ENCODE assay signal across 22 mouse cellular contexts in the genomic region with DNA sequence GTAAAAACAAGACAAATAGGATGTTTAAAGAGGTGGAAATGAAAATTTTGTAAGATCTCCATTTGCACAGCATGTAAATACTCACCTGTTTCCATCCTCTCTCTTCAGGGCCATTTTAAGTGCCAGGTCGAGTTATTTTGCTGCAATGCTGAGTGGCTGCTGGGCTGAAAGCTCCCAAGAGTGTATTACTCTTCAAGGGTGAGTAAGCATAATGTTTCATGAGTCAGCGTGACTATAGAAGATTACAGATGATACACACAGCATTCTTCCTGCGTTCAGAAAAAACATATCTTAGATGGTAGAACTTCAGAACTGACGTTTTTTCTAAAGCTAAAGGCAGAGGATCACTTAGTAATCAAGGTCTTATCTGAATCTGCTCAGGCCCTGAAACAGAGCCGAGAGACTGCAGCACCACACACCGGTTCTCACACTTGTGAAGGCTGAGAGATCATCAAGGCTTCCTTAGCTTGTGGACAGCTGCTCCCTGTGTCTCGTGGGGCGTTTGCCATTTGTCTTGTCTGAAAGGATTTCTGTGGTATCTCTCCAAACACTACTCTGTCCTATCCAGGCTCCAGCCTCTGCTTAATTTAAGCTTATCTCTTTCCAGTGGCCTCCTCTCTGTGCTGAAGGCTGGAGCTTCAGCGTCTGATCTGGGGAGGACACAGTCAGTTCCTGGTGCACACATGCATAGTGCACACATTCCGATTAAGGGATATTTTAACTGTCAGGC. TPM values are rescaled to one million over a fixed set of nuclear protein-coding genes. Genes with fewer than 3 reads are reported as not detected.
DNase-seq lines count a peak whose midpoint lies in the region; ATAC-seq lines count a peak whose summit lies in the region.
"Had no signal": no experiment of that assay in that cellular context is flagged by ENCODE, and none has a peak within 500 bp of the region (broad histone marks: within the 10 kb centered on the region; RNA-seq: fewer than 3 reads in every experiment).

No protein-coding gene starts in this region.

- no peaks in the 10 kb centered on the region for H3K27me3 ChIP-seq in liver, embryonic 13.5 days
- no peaks in the 10 kb centered on the region for H3K27me3 ChIP-seq in midbrain, embryonic 14.5 days (ENCODE audit: control insufficient read depth, insufficient read depth, low read length)
- H3K27me3 ChIP-seq: embryonic facial prominence, embryonic 15.5 days; hindbrain, embryonic 15.5 days; megakaryocyte, embryonic 14.5 days; neural tube, embryonic 15.5 days had no signal

- ATAC-seq in frontal cortex, adult (ENCODE audit: low TSS enrichment), result peak; percentile 47; the same call in 1 of the 2 replicates
- ATAC-seq in liver, embryonic 13.5 days (ENCODE audit: low read depth), result peak; percentile 97
- no peak for ATAC-seq in megakaryocyte, adult 5-6 weeks (ENCODE audit: poor library complexity, severe bottlenecking)
- no peak for ATAC-seq in midbrain, embryonic 14.5 days (ENCODE audit: low FRiP score, low TSS enrichment)
- ATAC-seq: forebrain, postnatal 0 days had no signal

- peak overlapping the region; percentile 59 for H3K9ac ChIP-seq in liver, embryonic 13.5 days
- no peak overlapping the region for H3K9ac ChIP-seq in midbrain, embryonic 14.5 days (replicated peaks; ENCODE audit: low read length)
- H3K9ac ChIP-seq: embryonic facial prominence, embryonic 15.5 days; forebrain, postnatal 0 days; hindbrain, embryonic 15.5 days; neural tube, embryonic 15.5 days had no signal

- no peaks in the 10 kb centered on the region for H3K9me3 ChIP-seq in liver, embryonic 13.5 days (replicated peaks)
- no peaks in the 10 kb centered on the region for H3K9me3 ChIP-seq in midbrain, embryonic 14.5 days (ENCODE audit: control insufficient read depth, low read length)
- H3K9me3 ChIP-seq: embryonic facial prominence, embryonic 15.5 days; hindbrain, embryonic 15.5 days; neural tube, embryonic 15.5 days had no signal

- peak overlapping the region; percentile 97 for H3K27ac ChIP-seq in liver, embryonic 13.5 days
- H3K27ac ChIP-seq in midbrain, embryonic 14.5 days (replicated peaks; ENCODE audit: low read depth, low read length), result no peak overlapping the region
- H3K27ac ChIP-seq: embryonic facial prominence, embryonic 15.5 days; hindbrain, embryonic 15.5 days; neural tube, embryonic 15.5 days had no signal

- H3K4me3 ChIP-seq in liver, embryonic 13.5 days (replicated peaks), result peak overlapping the region; percentile 18
- H3K4me3 ChIP-seq in midbrain, embryonic 14.5 days (replicated peaks; ENCODE audit: low read depth, low read length), result no peak overlapping the region
- H3K4me3 ChIP-seq: embryonic facial prominence, embryonic 15.5 days; hindbrain, embryonic 15.5 days; megakaryocyte, embryonic 14.5 days; neural tube, embryonic 15.5 days had no signal

- peaks cover 30% of the 10 kb centered on the region for H3K4me1 ChIP-seq in liver, embryonic 13.5 days (replicated peaks)
- no peaks in the 10 kb centered on the region for H3K4me1 ChIP-seq in midbrain, embryonic 14.5 days (ENCODE audit: control insufficient read depth, insufficient read depth, low read length)
- H3K4me1 ChIP-seq: hindbrain, embryonic 15.5 days; neural tube, embryonic 15.5 days had no signal

- 29% methylated on average over 10 of the region's 10 CpGs for WGBS in liver, embryonic 13.5 days (ENCODE audit: insufficient replicate concordance)
- 76% methylated on average over 10 of the region's 10 CpGs for WGBS in midbrain, embryonic 14.5 days

- no peak for DNase-seq in frontal cortex, postnatal 10 days (ENCODE audit: low spot score in 2 of 2)
- peak; percentile 70 for DNase-seq in 3T3-L1 (ENCODE audit: low read depth, low spot score)
- DNase-seq in brain, adult 2 months (ENCODE audit: low read depth, low spot score), result peak; percentile 31
- peak; percentile 67 for DNase-seq in liver, embryonic 13.5 days
- no peak for DNase-seq in left cerebral cortex, adult 9 months (ENCODE audit: low spot score in 2 of 2)
- DNase-seq in midbrain, embryonic 14.5 days, result no peak
- DNase-seq: adrenal gland, postnatal 10 days; forebrain, postnatal 0 days; gastrocnemius, postnatal 14 days; kidney, adult 8-10 months; lung, adult 2 months; right cerebral cortex, adult 18-20 months; thymus, adult 2 months had no signal

- H3K4me2 ChIP-seq in liver, embryonic 13.5 days, result peak overlapping the region; percentile 52
- no peak overlapping the region for H3K4me2 ChIP-seq in midbrain, embryonic 14.5 days (ENCODE audit: low read length)
- H3K4me2 ChIP-seq: embryonic facial prominence, embryonic 15.5 days; hindbrain, embryonic 15.5 days; neural tube, embryonic 15.5 days had no signal

- 0 out of 2 replicates have a peak, but pooled peaks cover 3% of the 10 kb centered on the region for H3K36me3 ChIP-seq in liver, embryonic 13.5 days
- 0 out of 2 replicates have a peak, but pooled peaks cover 6% of the 10 kb centered on the region for H3K36me3 ChIP-seq in midbrain, embryonic 14.5 days (ENCODE audit: control insufficient read depth, insufficient read depth, low read length)

RNA-seq across cellular contexts. Expression of gene Btbd8, which starts 33.0 kb away (rescaled TPM):
- 1.1 and 1.5 TPM in 2 replicates for polyA plus RNA-seq in liver, embryonic 13.5 days (2015; fragmentation: Nextera tagmentation; extraction: Ambion mirVana)
- 1.7 and 2.7 TPM in 2 replicates for total RNA-seq in megakaryocyte, adult 5-6 weeks (2015)
- total RNA-seq in megakaryocyte, adult 5-6 weeks (2017), result 0.99 and 2.0 TPM in 2 replicates
- 14.7 and 19.9 TPM in 2 replicates for polyA plus RNA-seq in midbrain, embryonic 14.5 days (2014; fragmentation: Nextera tagmentation; extraction: Ambion mirVana)

RNA-seq across cellular contexts. Expression of gene Gm42669, which starts 36.7 kb away (rescaled TPM):
- polyA plus RNA-seq in liver, embryonic 13.5 days (2015; fragmentation: Nextera tagmentation; extraction: Ambion mirVana), result 0.05 and 0.08 TPM in 2 replicates
- total RNA-seq in megakaryocyte, adult 5-6 weeks (2015), result not detected in 2 replicates
- total RNA-seq in megakaryocyte, adult 5-6 weeks (2017), result 0.04 TPM in 1 of 2 replicates, not detected in the other
- polyA plus RNA-seq in midbrain, embryonic 14.5 days (2014; fragmentation: Nextera tagmentation; extraction: Ambion mirVana), result 0.84 and 0.89 TPM in 2 replicates
- total RNA-seq: gastrocnemius, postnatal 14 days had no signal

RNA-seq across cellular contexts. Expression of gene Lpcat2b, which starts 39.4 kb away (rescaled TPM):
- polyA plus RNA-seq in liver, embryonic 13.5 days (2015; fragmentation: Nextera tagmentation; extraction: Ambion mirVana), result not detected in 2 replicates
- not detected in 2 replicates for total RNA-seq in megakaryocyte, adult 5-6 weeks (2015)
- total RNA-seq in megakaryocyte, adult 5-6 weeks (2017), result not detected in 2 replicates
- polyA plus RNA-seq in midbrain, embryonic 14.5 days (2014; fragmentation: Nextera tagmentation; extraction: Ambion mirVana), result not detected in 2 replicates
- total RNA-seq: adrenal gland, postnatal 10 days; common myeloid progenitor, adult 5-6 weeks; forebrain, postnatal 0 days; gastrocnemius, postnatal 14 days; monocyte, adult 5-6 weeks had no signal
- polyA plus RNA-seq: embryonic facial prominence, embryonic 15.5 days; heart, embryonic 16.5 days; hindbrain, embryonic 15.5 days; neural tube, embryonic 15.5 days had no signal

Comparison
In these comparisons a context has a peak if more than half of its experiments do, and no peak if none do; other contexts are left out.
1. ATAC-seq: peak in frontal cortex, adult (single experiment) and liver, embryonic 13.5 days (single experiment); none in megakaryocyte, adult 5-6 weeks (single experiment) and midbrain, embryonic 14.5 days (single experiment).
2. DNase-seq: peak in 3T3-L1 (single experiment), brain, adult 2 months (single experiment) and liver, embryonic 13.5 days (single experiment); none in frontal cortex, postnatal 10 days (0 of 2), left cerebral cortex, adult 9 months (0 of 2) and midbrain, embryonic 14.5 days (single experiment).